In genomic region chr12:85698179-85698578, GRCm38 (mm10) we compare ENCODE assay signal across 8 mouse cellular contexts. TPM values are rescaled to one million over a fixed set of nuclear protein-coding genes. Genes with fewer than 3 reads are reported as not detected.
DNase-seq lines count a peak whose midpoint lies in the region; ATAC-seq and TF ChIP-seq lines count a peak whose summit lies in the region.
"Not testable (repeated sequence)": the region's sequence is repeated elsewhere in the genome, so short reads cannot be mapped to it uniquely, and the experiment has no call there.

No protein-coding gene starts in this region.

- not testable (repeated sequence) for H3K27me3 ChIP-seq in forebrain, embryonic 12.5 days; heart, embryonic 12.5 days (replicated peaks); hindbrain, embryonic 16.5 days (replicated peaks; ENCODE audit: control insufficient read depth, insufficient read depth, low read length); limb, embryonic 10.5 days (ENCODE audit: low read depth, poor library complexity, severe bottlenecking); liver, postnatal 0 days (ENCODE audit: insufficient read depth, low read length); midbrain, embryonic 13.5 days; small intestine, adult 2 months (ENCODE audit: control insufficient read depth, insufficient read depth, low read length)

- TF ChIP-seq CTCF in liver, postnatal 0 days (IDR thresholded peaks at IDR 0.05; ENCODE audit: low read depth); small intestine, adult 2 months (IDR thresholded peaks at IDR 0.05; ENCODE audit: extremely low read depth, insufficient read length, insufficient replicate concordance, low read depth, low read length): not testable (repeated sequence)

- H3K4me1 ChIP-seq in forebrain, embryonic 12.5 days; heart, embryonic 12.5 days (replicated peaks); hindbrain, embryonic 16.5 days (ENCODE audit: control insufficient read depth, insufficient read depth, low read depth, low read length); limb, embryonic 10.5 days; liver, postnatal 0 days (ENCODE audit: insufficient read depth); midbrain, embryonic 13.5 days (replicated peaks); small intestine, adult 2 months (ENCODE audit: control insufficient read depth, insufficient read depth, insufficient read length, low read length): not testable (repeated sequence)

- H3K9me3 ChIP-seq in forebrain, embryonic 12.5 days; heart, embryonic 12.5 days (replicated peaks); hindbrain, embryonic 16.5 days (ENCODE audit: control insufficient read depth, low read length); limb, embryonic 10.5 days (replicated peaks); liver, postnatal 0 days (ENCODE audit: low read length); midbrain, embryonic 13.5 days: not testable (repeated sequence)

- not testable (repeated sequence) for TF ChIP-seq POLR2A in small intestine, adult 2 months (IDR thresholded peaks at IDR 0.05; ENCODE audit: low read depth, low read length)

- ATAC-seq in common myeloid progenitor, adult 5-6 weeks (replicated peaks; ENCODE audit: low read depth, poor library complexity, severe bottlenecking), result peak; percentile 99
- peak; percentile 49; the same call in 1 of the 2 replicates for ATAC-seq in forebrain, embryonic 12.5 days (ENCODE audit: low FRiP score)
- ATAC-seq in heart, embryonic 12.5 days (ENCODE audit: insufficient number of reproducible peaks, low FRiP score), result peak; percentile 91
- ATAC-seq in hindbrain, embryonic 16.5 days, result peak; percentile 89
- peak; percentile 92 for ATAC-seq in liver, postnatal 0 days
- ATAC-seq in midbrain, embryonic 13.5 days, result peak; percentile 53; the same call in 1 of the 2 replicates

- not testable (repeated sequence) for H3K36me3 ChIP-seq in forebrain, embryonic 12.5 days (replicated peaks); heart, embryonic 12.5 days; hindbrain, embryonic 16.5 days (ENCODE audit: control insufficient read depth, insufficient read depth, low read length); limb, embryonic 10.5 days; liver, postnatal 0 days (replicated peaks; ENCODE audit: insufficient read depth, low read length); midbrain, embryonic 13.5 days; small intestine, adult 2 months (ENCODE audit: control insufficient read depth, insufficient read depth, low read length)

- not testable (repeated sequence) for H3K9ac ChIP-seq in forebrain, embryonic 12.5 days; heart, embryonic 12.5 days; hindbrain, embryonic 16.5 days (ENCODE audit: low read depth, low read length); liver, postnatal 0 days (replicated peaks); midbrain, embryonic 13.5 days (replicated peaks)

- H3K4me3 ChIP-seq in forebrain, embryonic 12.5 days (replicated peaks); hindbrain, embryonic 16.5 days (ENCODE audit: low read length); liver, postnatal 0 days (ENCODE audit: low read depth, low read length): not testable (repeated sequence)
- peak overlapping the region; percentile 33 for H3K4me3 ChIP-seq in heart, embryonic 12.5 days
- H3K4me3 ChIP-seq in limb, embryonic 10.5 days, result peak overlapping the region; percentile 28
- H3K4me3 ChIP-seq in midbrain, embryonic 13.5 days (replicated peaks), result 0 out of 2 replicates have a peak overlapping the region, but pooled peaks have one; percentile 12
- peak overlapping the region; percentile 30 for H3K4me3 ChIP-seq in small intestine, adult 2 months (ENCODE audit: low read depth, low read length)

- TF ChIP-seq EP300 in liver, postnatal 0 days (IDR thresholded peaks at IDR 0.05; ENCODE audit: low read depth), result not testable (repeated sequence)

- not testable (repeated sequence) for DNase-seq in limb, embryonic 10.5 days (ENCODE audit: low spot score); liver, postnatal 0 days

- not testable (repeated sequence) for H3K27ac ChIP-seq in forebrain, embryonic 12.5 days; heart, embryonic 12.5 days (ENCODE audit: poor library complexity, severe bottlenecking); hindbrain, embryonic 16.5 days (ENCODE audit: low read depth, low read length); limb, embryonic 10.5 days; liver, postnatal 0 days (ENCODE audit: low read depth); midbrain, embryonic 13.5 days; small intestine, adult 2 months (ENCODE audit: insufficient read depth, low read depth, low read length)

- 36% methylated on average over 15 of the region's 37 CpGs for WGBS in forebrain, embryonic 12.5 days
- WGBS in heart, embryonic 12.5 days, result 24% methylated on average over 15 of the region's 37 CpGs
- 29% methylated on average over 9 of the region's 37 CpGs for WGBS in hindbrain, embryonic 16.5 days
- 25% methylated on average over 18 of the region's 37 CpGs for WGBS in limb, embryonic 10.5 days
- 19% methylated on average over 10 of the region's 37 CpGs for WGBS in liver, postnatal 0 days (ENCODE audit: insufficient replicate concordance)
- WGBS in midbrain, embryonic 13.5 days, result 27% methylated on average over 14 of the region's 37 CpGs
- WGBS in small intestine, adult 2 months, result 26% methylated on average over 15 of the region's 37 CpGs

- peak overlapping the region; percentile 35 for H3K4me2 ChIP-seq in forebrain, embryonic 12.5 days
- peak overlapping the region; percentile 51 for H3K4me2 ChIP-seq in heart, embryonic 12.5 days
- peak overlapping the region; percentile 38 for H3K4me2 ChIP-seq in hindbrain, embryonic 16.5 days (ENCODE audit: low read length)
- H3K4me2 ChIP-seq in liver, postnatal 0 days (ENCODE audit: low read depth, low read length), result peak overlapping the region; percentile 48
- H3K4me2 ChIP-seq in midbrain, embryonic 13.5 days (replicated peaks), result peak overlapping the region; percentile 35

RNA-seq across cellular contexts. Expression of gene Batf, which starts 11.7 kb away (rescaled TPM):
- total RNA-seq in common myeloid progenitor, adult 5-6 weeks (2017), result 31.9 and 38.9 TPM in 2 replicates
- 0.56 and 1.5 TPM in 2 replicates for polyA plus RNA-seq in forebrain, embryonic 12.5 days (2016; fragmentation: Nextera tagmentation; extraction: Ambion mirVana)
- 3.8 and 4.0 TPM in 2 replicates for polyA plus RNA-seq in heart, embryonic 12.5 days (2016; fragmentation: Nextera tagmentation; extraction: Ambion mirVana)
- 1.2 and 1.3 TPM in 2 replicates for polyA plus RNA-seq in hindbrain, embryonic 16.5 days (2015; fragmentation: Nextera tagmentation; extraction: Ambion mirVana)
- polyA plus RNA-seq in limb, embryonic 10.5 days (2016; fragmentation: Nextera tagmentation; extraction: Ambion mirVana), result 0.74 and 1.5 TPM in 2 replicates
- polyA plus RNA-seq in liver, postnatal 0 days (2015; fragmentation: Nextera tagmentation; extraction: Ambion mirVana), result 3.3 and 4.2 TPM in 2 replicates
- polyA plus RNA-seq in midbrain, embryonic 13.5 days (2015; fragmentation: Nextera tagmentation; extraction: Ambion mirVana), result 0.85 and 1.6 TPM in 2 replicates
- 4.2 and 7.1 TPM in 2 replicates for polyA plus RNA-seq in small intestine, adult 2 months (2012; rRNA removed)

RNA-seq across cellular contexts. Expression of gene Flvcr2, which starts 48.2 kb away (rescaled TPM):
- total RNA-seq in common myeloid progenitor, adult 5-6 weeks (2017), result 0.41 TPM in 1 of 2 replicates, not detected in the other
- polyA plus RNA-seq in forebrain, embryonic 12.5 days (2016; fragmentation: Nextera tagmentation; extraction: Ambion mirVana), result 1.4 and 1.5 TPM in 2 replicates
- polyA plus RNA-seq in heart, embryonic 12.5 days (2016; fragmentation: Nextera tagmentation; extraction: Ambion mirVana), result 6.8 and 7.1 TPM in 2 replicates
- 6.3 and 6.9 TPM in 2 replicates for polyA plus RNA-seq in hindbrain, embryonic 16.5 days (2015; fragmentation: Nextera tagmentation; extraction: Ambion mirVana)
- 0.41 and 0.93 TPM in 2 replicates for polyA plus RNA-seq in limb, embryonic 10.5 days (2016; fragmentation: Nextera tagmentation; extraction: Ambion mirVana)
- polyA plus RNA-seq in liver, postnatal 0 days (2015; fragmentation: Nextera tagmentation; extraction: Ambion mirVana), result 5.9 and 6.6 TPM in 2 replicates
- polyA plus RNA-seq in midbrain, embryonic 13.5 days (2015; fragmentation: Nextera tagmentation; extraction: Ambion mirVana), result 3.5 and 4.4 TPM in 2 replicates
- polyA plus RNA-seq in small intestine, adult 2 months (2012; rRNA removed), result 1.8 and 3.4 TPM in 2 replicates

Comparison
In these comparisons a context has a peak if more than half of its experiments do, and no peak if none do; other contexts are left out.
1. ATAC-seq: peak in every context shown above with its lines; median percentile 99 in common myeloid progenitor, adult 5-6 weeks; 92 in liver, postnatal 0 days; 91 in heart, embryonic 12.5 days; 89 in hindbrain, embryonic 16.5 days; 53 in midbrain, embryonic 13.5 days; 49 in forebrain, embryonic 12.5 days.